Mouse (Mus musculus): ENCODE results near the gene Gtpbp3. TPM values are rescaled to one million over a fixed set of nuclear protein-coding genes. Genes with fewer than 3 reads are reported as not detected.
"Not testable (repeated sequence)": the region's sequence is repeated elsewhere in the genome, so short reads cannot be mapped to it uniquely, and the experiment has no call there.

Gene Gtpbp3
- polyA plus RNA-seq, 1 experiment = 18.5 TPM

DNA sequence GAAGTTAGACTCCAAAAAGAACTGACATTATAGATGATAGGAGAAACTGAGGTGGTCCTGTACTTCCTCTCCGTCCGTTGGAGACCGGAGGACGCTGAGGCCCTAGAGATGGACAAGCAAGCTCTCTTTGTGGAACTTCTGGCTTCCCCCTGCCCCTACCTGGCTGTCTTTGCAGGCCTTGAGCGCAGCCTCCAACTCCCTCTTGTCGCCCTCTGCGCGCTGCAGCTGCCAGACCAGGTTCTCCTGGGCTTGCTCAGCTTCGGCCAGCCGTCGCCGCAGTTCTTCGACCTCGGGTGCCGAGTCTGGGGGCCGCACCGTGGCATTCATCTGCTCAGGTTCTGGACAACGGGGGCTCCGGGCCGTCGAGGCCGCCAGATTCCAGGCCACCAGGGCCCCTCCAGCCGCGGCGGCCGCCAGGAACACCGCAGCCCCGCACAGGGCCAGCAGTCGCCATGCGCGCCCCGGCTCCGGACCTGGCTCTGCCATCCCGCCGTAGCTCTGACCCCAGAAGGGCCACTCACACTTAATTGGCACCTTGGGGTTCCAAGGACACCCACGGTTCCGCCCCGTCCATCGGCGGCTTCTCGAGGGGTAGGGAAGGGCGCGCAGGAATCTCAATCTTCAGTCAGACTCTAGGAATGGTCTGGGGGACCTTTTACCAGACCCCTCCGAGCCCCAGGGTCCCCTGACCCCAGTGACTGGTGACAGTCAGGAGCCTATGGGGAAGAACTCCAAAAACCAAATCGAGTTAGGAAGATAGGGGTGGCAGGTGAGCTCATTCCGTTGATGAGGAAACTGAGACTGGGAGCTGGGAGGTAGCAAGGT lies 37.5 kb downstream of the Gtpbp3 start, which contains the start of gene Ccdc194:
Ccdc194 (minus strand) TSS at position 486 of the 825 bp plus-strand sequence.
- WGBS = 25% methylated on average over 46 of the region's 46 CpGs

DNA sequence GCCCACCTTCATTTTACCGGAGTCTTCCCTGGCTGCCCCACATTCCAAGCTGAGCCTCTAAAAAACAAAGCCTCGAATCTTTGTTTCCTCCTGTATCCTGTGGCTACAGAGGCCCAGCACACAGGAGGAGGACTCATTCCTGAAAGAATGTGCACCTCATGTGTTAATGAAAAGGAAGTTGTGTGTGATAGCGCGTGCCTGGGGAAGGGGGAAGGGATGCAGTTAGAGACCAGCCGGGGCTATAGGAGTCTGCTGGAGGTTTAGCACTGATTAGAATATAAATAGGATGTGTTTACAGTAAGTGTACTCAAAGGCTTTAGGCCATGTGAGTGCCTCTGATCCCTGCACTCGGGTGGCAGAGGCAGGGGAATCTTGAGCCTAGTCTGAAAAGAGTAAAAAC lies 38.4 kb downstream of the Gtpbp3 start:
- DNase-seq (ENCODE audit: low read depth, low spot score) = no peak
- WGBS = 39% methylated on average over 6 of the region's 6 CpGs

More for the DNA sequence above, 37.5 kb downstream of the Gtpbp3 start, which contains the start of gene Ccdc194:
- no peak for DNase-seq (ENCODE audit: low read depth, low spot score)

DNA sequence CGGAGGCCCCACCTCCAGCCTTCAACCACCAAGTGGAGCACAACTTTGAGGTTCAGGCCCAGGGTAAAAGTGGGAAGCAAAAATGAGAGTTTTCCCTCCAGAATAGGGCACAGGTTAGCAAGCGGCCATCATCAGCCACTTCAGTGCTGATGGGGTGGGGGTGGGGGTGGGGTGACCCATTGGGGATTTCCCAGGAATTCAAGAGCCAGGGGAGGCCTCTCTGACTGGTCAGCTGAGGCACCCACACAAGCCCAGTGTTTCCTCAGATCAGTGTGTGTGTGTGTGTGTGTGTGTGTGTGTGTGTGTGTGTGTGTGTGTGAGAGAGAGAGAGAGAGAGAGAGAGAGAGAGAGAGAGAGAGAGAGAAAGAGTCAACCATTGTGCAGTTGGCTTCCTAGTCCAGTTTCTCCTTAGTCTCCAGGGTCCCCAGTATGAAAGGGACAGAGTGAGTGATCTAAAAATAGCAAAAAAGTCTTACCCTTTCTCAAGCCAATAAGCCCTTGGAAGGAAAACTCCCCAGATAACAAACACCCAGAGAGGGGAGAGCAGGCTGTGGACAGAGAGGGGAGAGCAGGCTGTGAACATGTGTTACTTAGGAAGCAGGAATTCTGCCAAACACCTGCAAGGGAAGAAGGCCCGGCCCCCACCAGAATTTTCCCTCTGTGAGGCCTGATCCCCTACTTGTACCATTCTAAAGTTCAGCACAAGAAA lies 39.4 kb downstream of the Gtpbp3 start:
- WGBS = 58% methylated on average over 3 of the region's 3 CpGs
- DNase-seq (ENCODE audit: low read depth, low spot score) = no peak

DNA sequence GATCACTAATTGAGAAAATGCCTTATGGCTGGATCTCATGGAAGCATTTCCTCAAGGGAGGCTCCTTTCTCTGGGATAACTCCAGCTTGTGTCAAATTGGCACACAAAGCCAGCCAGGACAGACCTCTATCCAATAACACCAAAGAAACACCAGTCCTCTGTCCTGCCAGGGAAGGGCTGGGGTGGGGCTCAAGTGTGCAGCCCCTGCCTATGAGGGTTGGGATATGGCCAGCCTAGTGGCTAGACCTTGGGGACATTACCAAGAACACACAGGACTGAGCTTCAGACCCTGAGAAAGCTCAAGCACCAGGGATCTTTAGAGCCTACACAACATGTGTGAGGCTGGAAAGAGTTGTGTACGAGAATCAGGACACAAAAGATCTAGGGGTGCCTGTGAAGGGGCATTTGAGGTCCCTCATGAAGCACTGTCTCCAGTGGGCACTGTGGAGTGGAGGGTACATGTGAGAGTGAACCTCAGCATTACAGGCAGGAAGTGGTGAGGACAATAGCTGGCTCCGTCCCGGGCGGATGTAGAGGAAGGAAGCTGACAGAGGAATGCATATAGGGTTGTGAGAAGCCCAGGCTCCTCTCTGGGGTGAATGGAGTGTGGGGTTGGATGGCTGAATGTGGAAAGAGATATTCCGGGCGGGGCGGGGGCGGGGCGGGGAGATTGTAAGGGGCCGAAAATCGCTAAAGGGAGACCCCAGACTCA lies 40.6 kb downstream of the Gtpbp3 start:
- no peak for DNase-seq (ENCODE audit: low read depth, low spot score)
- 65% methylated on average over 11 of the region's 11 CpGs for WGBS

DNA sequence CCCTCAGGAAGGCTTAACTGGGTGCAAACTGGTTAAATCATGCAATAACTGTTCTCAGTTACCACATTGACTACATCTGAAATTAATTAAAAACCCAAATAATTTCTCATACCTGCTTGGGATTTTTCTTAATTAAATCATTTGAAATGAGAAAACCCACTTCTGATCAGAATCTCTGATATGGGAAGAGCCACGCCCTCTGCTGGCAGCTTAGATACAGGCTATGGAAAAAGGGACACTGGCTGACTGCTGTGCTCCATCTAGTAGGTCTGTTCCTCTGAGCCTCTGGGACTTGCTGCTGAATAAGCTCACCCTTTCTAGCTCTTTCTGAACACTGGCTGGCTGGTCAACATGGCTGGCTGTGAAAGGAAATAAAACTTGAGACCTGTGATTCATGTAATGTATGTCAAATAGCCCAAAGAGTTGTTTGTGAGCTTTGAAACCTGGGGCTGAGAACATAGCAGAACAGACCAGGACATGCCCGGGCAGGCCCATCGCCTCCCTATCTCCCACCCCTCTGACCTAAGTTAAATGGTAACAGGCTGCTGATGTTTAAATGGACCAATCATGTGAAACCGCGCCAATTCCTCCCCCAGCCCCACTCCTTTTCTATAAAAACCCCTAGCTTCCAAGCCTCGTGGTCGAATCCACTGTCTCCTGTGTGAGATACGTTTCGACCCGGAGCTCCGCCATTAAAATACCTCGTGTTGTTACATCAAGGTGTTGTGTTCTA lies 43.0 kb downstream of the Gtpbp3 start:
- 71% methylated on average over 8 of the region's 12 CpGs for WGBS
- not testable (repeated sequence) for DNase-seq (ENCODE audit: low read depth, low spot score)

DNA sequence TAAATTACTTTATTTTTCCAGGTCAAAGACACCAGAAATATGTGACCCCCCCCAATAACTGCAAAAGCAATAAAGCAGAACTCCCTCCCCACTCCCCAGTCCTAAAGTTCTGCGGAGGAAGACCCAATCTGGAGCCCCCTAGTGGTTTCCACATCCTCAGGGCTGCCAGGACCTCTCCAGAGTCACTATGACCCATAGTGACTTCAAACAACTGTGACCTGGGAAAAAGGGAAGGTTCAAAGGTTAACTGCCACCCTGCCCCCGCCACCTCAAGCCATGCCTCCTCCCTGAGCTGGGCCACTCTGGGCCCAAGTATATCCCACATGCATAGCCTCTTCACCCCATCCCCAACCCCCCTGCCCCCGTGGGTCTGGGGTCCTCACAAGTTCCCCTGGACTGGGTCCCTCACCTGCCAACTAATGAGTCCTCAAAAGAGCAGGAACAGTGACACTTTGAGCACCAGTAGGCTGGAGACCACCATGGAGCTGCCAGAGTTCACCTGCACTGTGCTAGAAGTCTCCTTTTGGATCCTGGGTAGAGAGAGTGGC lies 46.4 kb downstream of the Gtpbp3 start:
- DNase-seq (ENCODE audit: low read depth, low spot score) = no peak
- 63% methylated on average over 3 of the region's 3 CpGs for WGBS

DNA sequence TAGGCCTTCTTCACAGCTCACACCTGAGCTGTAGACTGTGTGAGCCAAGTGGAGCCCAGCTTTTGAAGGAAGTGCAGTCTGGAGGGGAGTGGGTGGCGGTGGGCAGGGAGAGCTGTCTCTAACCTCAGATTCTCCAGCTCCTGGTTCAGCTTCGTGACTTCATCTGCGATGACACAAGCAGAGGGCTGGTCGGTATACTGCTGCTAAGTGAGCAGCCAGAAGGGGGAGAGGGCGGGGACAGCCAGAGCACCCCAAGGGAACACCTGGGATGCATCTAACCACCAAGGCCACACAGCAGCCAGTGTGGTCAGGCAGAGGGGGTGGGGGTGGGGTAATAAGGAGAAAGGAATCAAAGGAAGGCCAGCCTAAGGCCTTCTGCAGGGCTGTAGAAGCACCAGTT lies 47.8 kb downstream of the Gtpbp3 start:
- 73% methylated on average over 5 of the region's 5 CpGs for WGBS
- DNase-seq (ENCODE audit: low read depth, low spot score) = no peak

DNA sequence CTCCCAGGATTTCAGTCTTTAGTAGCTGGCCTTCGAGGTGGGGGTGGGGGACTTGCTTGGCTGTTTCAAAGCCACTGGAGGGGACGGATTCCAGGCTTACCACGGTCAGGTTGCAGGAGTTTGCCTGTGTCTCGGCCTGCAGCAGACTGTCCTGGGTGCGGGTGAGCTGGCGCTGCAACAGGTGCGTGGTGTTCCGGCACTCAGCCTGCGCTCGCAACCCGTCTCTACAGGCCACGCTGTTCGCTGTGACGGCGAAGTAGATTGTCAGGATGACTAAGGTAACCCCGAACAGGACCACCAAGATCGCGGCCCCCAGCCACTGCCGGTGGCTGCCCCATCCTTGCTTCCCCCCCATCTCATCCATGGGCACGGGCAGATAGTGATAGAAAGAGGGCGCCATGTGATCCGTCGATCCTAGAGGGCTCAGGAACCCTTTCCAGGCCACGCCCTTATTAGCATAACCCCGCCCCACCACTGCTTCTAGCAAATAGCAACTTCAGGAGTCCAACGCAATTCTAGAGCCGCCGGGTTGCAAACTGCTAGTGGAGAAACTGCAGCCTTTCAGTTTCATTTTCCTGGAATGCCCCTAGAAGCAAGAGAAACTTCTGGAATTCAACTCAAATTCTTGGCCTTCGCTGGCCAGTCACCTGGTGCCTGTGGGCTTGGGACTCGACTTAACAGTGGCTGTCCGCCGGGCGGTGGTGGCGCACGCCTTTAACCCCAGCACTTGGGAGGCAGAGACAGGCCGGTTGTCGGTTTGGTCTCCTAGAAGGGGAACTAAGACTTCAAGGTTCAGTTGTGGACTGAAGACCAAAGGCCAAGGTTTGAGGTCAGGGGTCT lies 49.3 kb downstream of the Gtpbp3 start, which contains the start of gene Bst2:
Bst2 (minus strand) TSS at position 429 of the 840 bp plus-strand sequence.
- WGBS = 3% methylated on average over 37 of the region's 37 CpGs
- DNase-seq (ENCODE audit: low read depth, low spot score) = peak; percentile 95

DNA sequence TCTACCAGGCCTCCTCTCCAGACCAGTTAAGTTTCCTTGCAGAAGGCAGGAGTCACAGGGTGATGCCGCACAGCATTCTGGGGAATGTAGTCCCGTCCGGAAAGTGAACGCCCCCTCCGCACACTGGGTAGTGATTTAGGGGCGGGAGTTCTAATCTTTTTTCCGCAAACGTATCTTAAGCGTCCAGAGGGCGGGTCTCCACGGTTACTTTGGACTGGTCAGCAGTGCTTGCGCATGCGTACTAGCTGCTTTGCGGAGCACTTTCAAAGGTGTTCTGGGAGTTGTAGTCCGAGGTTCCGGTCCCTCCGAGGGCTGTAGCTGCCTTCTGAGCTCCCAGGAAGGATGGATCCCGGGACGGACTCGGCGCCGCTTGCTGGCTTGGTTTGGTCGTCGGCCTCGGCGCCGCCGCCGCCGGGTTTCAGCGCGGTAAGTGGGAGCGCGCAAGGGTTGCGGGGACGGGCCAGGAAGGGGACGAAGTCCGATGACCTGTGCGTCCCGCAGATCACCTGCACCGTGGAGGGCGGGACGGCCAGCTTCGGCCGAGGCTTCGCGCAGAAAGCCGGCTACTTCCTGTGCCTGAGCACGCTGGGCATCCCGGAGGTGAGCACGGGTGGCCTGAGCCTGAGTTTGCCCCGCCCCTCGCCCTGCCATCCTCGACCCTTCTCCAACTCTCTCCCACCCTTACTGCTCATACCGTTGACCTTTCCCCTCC lies 54.9 kb downstream of the Gtpbp3 start, which contains the start of gene Mvb12a:
Mvb12a (plus strand) TSS at position 291 of the 712 bp plus-strand sequence.
- DNase-seq (ENCODE audit: low read depth, low spot score) = peak; percentile 91
- WGBS = under 1% methylated on average over 55 of the region's 55 CpGs

DNA sequence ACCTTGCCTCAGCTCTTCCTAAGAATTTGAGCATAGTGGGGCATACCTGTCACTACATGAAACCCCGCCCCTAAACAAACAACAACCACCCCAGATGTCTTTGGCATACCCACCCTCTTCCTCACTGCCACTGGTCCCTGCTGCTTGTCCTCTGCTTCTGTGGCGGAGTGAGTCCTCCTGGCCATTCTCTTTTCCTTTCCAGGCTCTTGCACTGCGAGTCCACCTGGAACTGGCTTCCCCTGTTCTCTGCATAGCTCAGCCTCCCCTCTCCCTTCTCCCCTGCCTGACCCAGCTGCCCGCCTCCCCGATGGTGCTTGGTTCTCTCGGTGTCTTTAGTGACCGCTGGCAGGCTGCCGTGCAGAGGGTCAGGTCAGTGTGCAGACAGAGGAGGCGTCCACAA lies 55.9 kb downstream of the Gtpbp3 start:
- no peak for DNase-seq (ENCODE audit: low read depth, low spot score)
- 80% methylated on average over 9 of the region's 9 CpGs for WGBS

DNA sequence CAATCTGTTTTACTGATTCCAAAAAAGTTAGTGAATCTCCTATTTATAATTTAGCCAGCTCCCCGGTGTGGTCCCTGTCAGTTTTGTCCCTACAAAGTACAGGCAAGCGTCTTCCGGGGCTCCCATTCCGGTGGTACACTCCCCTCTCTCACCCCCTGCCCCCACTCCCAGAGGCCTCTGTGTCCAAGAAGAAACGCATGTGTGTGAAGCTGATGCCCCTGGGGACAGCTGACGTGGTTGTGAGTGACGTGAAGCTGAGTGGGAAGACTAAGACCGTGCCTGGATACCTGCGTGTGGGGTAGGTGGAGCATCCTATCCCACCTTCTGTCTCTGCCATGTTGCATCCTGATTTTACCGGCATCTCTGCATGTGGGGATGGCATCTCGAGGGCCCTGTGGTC lies 57.1 kb downstream of the Gtpbp3 start:
- 92% methylated on average over 11 of the region's 11 CpGs for WGBS
- no peak for DNase-seq (ENCODE audit: low read depth, low spot score)

DNA sequence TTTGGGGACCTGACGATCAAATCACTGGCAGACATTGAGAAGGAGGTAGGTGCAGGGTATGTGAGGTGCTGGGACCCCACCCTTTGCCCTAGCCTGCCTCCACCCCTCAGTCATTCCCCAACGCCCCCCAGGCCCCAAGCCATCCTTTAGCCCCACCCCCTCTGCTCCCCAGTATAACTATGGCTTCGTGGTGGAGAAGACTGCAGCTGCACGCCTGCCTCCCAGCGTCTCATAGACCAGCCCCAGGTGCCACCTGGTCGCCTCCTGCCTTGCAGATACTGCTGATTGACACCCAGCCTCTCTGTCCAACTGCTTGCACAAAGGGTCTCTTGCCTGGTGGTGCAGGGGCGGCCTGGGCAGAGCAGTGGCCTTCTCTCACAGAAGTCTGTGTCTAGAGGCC lies 59.7 kb downstream of the Gtpbp3 start:
- DNase-seq (ENCODE audit: low read depth, low spot score) = no peak
- WGBS = 93% methylated on average over 7 of the region's 7 CpGs

Other genes starting within 250 kb of the Gtpbp3 start
- gene Myo9b, start 215.4 kb upstream of the Gtpbp3 start, polyA plus RNA-seq (2012; rRNA removed) = 17.4 and 20.1 TPM in 2 replicates
- 6.6 and 8.5 TPM in 2 replicates for gene Haus8, start 215.2 kb upstream of the Gtpbp3 start, polyA plus RNA-seq (2012; rRNA removed)
- 82.1 and 104 TPM in 2 replicates for gene Use1, start 121.3 kb upstream of the Gtpbp3 start, polyA plus RNA-seq (2012; rRNA removed)
- gene Ocel1, start 116.8 kb upstream of the Gtpbp3 start, polyA plus RNA-seq (2012; rRNA removed) = 14.4 and 21.2 TPM in 2 replicates
- 118 and 144 TPM in 2 replicates for gene Nr2f6, start 106.1 kb upstream of the Gtpbp3 start, polyA plus RNA-seq (2012; rRNA removed)
- gene Ushbp1, start 92.3 kb upstream of the Gtpbp3 start, polyA plus RNA-seq (2012; rRNA removed) = 5.9 and 9.0 TPM in 2 replicates
- 106 and 114 TPM in 2 replicates for gene Babam1, start 91.2 kb upstream of the Gtpbp3 start, polyA plus RNA-seq (2012; rRNA removed)
- 17.0 and 24.2 TPM in 2 replicates for gene Ankle1, start 82.1 kb upstream of the Gtpbp3 start, polyA plus RNA-seq (2012; rRNA removed)
- 16.8 and 18.8 TPM in 2 replicates for gene Abhd8, start 24.4 kb upstream of the Gtpbp3 start, polyA plus RNA-seq (2012; rRNA removed)
- 94.1 and 124 TPM in 2 replicates for gene Mrpl34, start 23.1 kb upstream of the Gtpbp3 start, polyA plus RNA-seq (2012; rRNA removed)
- gene Dda1, start 18.9 kb upstream of the Gtpbp3 start, polyA plus RNA-seq (2012; rRNA removed) = 78.5 and 80.9 TPM in 2 replicates
- gene Ano8, start 2.1 kb upstream of the Gtpbp3 start, polyA plus RNA-seq (2012; rRNA removed) = 7.3 and 8.9 TPM in 2 replicates
- 122 and 163 TPM in 2 replicates for gene Plvap, start 23.6 kb downstream of the Gtpbp3 start, polyA plus RNA-seq (2012; rRNA removed)
- gene Ccdc194, start 37.6 kb downstream of the Gtpbp3 start, polyA plus RNA-seq (2012; rRNA removed) = 0.05 TPM in 1 of 2 replicates, not detected in the other
- 114 and 131 TPM in 2 replicates for gene Bst2, start 49.4 kb downstream of the Gtpbp3 start, polyA plus RNA-seq (2012; rRNA removed)
- gene Mvb12a, start 54.8 kb downstream of the Gtpbp3 start, polyA plus RNA-seq (2012; rRNA removed) = 144 and 164 TPM in 2 replicates
- gene Tmem221, start 70.8 kb downstream of the Gtpbp3 start, polyA plus RNA-seq (2012; rRNA removed) = 0.71 and 1.0 TPM in 2 replicates
- gene Nxnl1, start 78.5 kb downstream of the Gtpbp3 start, polyA plus RNA-seq (2012; rRNA removed) = not detected in 2 replicates
- 19.4 and 25.6 TPM in 2 replicates for gene Slc27a1, start 80.8 kb downstream of the Gtpbp3 start, polyA plus RNA-seq (2012; rRNA removed)
- gene Pgls, start 104.1 kb downstream of the Gtpbp3 start, polyA plus RNA-seq (2012; rRNA removed) = 109 and 111 TPM in 2 replicates
- gene Fam129c, start 109.5 kb downstream of the Gtpbp3 start, polyA plus RNA-seq (2012; rRNA removed) = 3.3 and 4.1 TPM in 2 replicates
- gene Colgalt1, start 122.9 kb downstream of the Gtpbp3 start, polyA plus RNA-seq (2012; rRNA removed) = 45.0 and 68.0 TPM in 2 replicates
- 1.0 and 1.3 TPM in 2 replicates for gene Unc13a, start 183.7 kb downstream of the Gtpbp3 start, polyA plus RNA-seq (2012; rRNA removed)
- gene Jak3, start 188.2 kb downstream of the Gtpbp3 start, polyA plus RNA-seq (2012; rRNA removed) = 15.0 and 15.3 TPM in 2 replicates
- gene Insl3, start 201.1 kb downstream of the Gtpbp3 start, polyA plus RNA-seq (2012; rRNA removed) = 12.1 and 17.2 TPM in 2 replicates
- 69.3 and 160 TPM in 2 replicates for gene B3gnt3, start 213.7 kb downstream of the Gtpbp3 start, polyA plus RNA-seq (2012; rRNA removed)
- 16.9 and 22.0 TPM in 2 replicates for gene Fcho1, start 237.6 kb downstream of the Gtpbp3 start, polyA plus RNA-seq (2012; rRNA removed)